Mouse (Mus musculus) gastrocnemius, adult 8-10 months (tissue): Measurements from ENCODE around the gene Iars2. TPM values are rescaled to one million over a fixed set of nuclear protein-coding genes. Genes with fewer than 3 reads are reported as not detected.

Experiments used
- DNase-seq, 2 experiments: peaks; one replicate each; pipeline ENCODE4 v3.0.0; 2022; ENCODE audit warnings: low spot score in 2 of 2
- total RNA-seq, 4 experiments: library from RNA; stranded (reverse); gene quantifications; 2 replicates each; pipeline ENCODE4 v1.2.4; 2022

Iars2 gene
- 10 to 100 TPM; 38.0 to 43.6 (median 41.7) TPM for total RNA-seq

DNA sequence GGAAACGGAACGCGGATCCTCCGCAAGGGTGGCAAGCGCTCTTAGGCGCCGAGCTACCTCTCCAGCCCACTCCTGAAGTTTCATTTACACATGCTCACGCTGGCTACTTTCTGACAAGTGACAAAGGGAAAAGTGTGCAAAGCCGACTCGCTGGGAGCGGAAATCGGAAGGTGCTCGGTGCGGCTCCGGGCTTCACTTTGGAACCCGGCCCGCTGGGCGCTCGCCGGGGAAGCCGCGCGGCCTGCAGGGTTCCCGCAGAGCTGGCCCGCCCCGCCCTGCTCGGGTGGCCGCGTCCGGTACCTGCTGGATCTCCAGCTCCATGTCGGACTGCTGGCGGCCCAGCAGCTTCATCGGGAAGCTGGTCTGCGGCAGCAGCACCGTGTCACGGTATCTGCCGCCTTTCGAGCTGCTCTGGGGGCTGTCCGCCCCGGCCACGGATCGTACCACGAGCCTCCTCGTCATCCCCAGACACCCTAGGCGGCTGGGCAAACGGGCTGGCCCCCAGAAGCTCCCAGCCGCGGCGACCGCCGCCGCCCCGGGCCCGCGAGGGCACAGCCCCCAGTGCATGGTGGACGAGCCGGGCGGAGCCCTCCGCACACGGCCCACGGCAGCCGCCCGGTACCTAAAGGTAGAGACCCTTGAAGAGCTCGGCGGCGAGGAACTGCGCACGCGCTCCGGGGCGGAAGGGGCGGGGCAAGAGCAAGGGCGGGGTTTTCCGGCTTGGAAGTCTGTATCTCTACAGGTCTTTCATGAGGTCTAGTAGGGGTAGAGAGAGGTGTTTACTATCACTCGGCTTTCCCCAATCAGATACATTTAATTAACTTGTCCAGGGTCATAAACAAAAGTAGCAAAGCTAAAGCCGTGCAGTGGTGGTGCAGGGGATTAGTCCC is at the start of gene Iars2:
TSS of gene Iars2 (minus strand) at position 676 of the 890 bp plus-strand sequence.
- DNase-seq: peak; percentile 84 to 87

DNA sequence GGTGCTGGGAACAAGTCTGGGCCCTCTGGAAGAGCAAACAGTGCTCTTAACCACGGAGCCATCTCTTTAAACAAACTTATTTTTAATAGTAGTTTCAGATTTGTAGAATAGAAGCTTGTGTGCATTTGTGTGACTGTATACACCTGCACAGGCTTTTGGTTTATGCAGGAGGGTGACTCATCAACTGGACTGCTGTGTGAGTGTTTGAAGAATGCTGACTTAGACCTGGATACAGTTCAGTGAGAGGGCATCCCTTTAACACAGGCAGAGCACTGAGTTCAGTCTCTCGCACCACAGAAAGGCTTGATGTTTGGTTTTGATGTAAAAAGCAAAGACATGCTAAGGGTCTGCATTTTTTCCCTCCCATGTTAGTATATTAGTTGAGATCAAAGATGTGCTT is 48.2 kb upstream of the Iars2 start:
- DNase-seq: no peak

DNA sequence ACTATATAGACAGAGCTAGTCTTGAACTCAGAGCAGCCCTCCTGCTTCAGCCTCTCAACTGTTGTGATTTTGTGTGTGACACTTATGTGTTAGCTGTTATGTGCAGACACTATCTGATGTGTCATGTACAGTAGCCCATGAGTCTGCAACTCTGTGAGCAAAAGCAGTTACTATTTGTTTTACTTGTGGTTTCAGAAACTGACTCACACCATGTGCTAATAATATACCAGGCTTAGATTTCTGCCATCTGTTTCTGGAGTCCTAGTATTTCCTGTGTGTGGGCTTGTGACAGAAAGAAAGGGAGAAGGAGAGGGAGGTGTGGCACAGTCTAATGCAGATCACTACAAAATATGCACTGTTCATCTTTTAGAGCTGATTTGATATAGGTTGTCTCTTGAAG is 47.2 kb upstream of the Iars2 start:
- DNase-seq: no peak

DNA sequence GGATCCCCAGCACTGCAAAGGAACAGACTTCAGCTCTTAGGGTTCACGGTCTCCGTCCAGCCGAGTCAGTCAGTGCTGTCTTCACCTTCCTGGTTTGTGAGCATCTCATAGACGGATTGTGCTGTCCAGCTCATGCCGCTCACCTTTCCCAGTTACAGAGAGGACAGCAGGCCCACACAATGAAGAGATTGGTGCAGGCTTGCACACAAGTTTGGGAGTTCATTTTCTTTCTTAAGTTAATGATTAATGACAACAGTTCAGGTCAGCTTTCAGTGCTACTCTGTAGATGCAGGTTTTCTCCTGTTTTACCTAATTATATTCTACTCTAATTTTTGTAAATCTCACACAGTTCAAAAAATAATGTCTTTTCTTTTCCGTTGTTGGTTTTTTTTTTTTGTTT is 40.8 kb upstream of the Iars2 start:
- DNase-seq: no peak

DNA sequence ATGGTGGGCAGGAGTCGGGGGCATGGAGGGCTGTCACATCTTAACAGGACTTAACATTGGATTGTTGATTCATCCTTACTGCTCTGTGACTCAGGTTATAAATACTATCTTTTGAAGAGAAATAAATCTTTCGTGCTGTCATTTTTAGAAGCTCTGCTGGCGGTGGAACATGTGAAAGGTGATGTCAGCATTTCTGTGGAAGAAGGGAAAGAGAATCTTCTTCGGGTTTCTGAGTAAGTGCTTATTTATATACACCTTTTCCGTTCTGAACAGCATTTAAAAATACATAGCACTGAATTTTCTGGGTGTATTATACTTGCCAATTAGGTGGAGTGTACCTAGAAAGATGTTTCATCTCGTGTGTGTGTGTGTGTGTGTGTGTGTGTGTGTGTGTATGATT is 38.2 kb upstream of the Iars2 start:
- DNase-seq: no peak

DNA sequence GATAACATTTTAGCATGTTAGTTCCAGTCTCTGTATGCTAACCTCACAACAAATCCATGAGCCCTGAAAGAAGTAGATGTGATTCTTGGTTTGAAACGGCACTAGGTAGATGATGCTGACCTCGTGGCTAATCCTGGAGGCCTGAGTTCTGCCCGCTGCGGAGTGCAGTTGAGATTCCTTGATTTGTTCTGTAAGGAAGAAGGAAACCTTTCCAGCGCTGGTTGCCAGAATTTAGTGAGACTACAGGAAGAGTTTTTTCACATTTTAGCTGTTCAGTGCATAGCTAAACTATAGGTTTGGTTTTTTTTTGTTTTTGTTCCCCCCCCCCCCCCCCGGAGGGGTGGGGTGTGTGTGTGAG is 35.0 kb upstream of the Iars2 start:
- DNase-seq: no peak

DNA sequence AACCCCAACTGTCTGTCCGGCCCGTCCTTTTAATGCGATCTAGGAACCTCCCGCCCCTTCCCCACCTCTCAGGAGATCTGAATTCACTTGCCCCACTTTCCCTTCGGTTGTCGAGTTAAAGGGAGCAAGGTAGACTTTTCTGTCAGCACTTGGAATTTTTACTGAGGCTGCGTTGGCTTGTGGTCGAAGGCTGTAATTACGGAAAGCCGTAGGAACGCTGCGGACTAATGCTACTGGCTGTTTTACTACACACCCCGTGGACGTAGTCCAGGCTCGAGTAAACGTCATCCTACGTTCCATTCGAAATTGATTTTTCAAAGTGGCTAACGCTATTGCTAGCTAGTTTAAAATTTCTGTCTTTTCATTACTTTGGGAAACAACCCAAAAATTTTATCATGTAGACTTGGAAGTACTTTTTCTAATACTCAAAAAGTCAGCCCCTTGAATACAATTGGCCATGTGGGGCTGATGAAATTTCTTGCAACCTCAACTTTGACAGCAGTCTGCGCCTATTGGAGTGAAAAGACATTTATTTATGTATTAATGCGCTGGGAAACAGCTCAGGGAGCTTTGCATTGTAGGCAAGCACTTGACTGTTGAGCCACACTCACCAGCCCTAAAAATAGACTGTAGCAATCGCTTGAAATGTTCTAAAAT is 34.5 kb upstream of the Iars2 start:
- DNase-seq: peak; percentile 43 to 45

DNA sequence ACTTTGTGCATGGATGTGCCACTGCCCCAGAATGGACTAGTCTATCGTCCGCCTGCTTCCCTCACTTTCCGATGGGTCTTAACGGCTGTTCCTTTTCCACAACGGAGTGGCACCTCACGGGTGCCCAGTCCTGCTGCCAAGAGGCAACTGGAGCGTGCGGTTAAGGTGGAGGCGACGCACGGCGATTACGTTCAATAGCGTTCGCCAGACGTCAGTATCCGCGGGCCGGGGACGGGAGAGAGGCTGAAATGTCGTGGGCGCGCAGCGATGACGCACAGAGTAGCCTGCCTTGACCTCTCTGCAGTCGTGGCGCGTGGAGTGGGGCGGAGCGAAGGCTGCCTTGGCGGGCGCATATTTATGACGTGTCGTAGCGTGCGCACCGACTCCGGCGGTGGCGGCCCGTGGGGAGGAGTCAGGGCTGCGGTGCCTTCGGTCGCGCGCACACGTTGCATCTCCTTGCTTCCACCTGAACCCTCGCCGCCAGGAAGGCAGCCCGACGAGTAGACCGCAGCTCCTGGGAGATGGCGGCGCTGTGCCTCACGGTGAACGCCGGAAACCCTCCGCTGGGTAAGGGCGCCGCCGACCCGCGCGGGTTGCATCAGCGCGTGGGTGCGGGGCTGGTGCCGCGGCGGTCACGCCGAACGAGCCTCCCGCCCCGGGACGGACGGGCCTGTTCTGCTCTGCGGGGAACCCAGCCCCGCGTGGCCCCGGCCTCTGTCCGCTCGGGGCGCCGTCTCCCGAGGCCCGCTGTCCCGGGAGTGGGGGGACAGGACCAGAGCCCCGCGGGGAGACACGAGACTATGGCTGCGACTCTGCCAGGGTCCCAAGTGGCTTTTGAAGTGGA is 33.7 kb upstream of the Iars2 start, which contains the start of gene Eprs:
TSS of gene Eprs (plus strand) at position 368 of the 844 bp plus-strand sequence.
- peak; percentile 98 for DNase-seq

DNA sequence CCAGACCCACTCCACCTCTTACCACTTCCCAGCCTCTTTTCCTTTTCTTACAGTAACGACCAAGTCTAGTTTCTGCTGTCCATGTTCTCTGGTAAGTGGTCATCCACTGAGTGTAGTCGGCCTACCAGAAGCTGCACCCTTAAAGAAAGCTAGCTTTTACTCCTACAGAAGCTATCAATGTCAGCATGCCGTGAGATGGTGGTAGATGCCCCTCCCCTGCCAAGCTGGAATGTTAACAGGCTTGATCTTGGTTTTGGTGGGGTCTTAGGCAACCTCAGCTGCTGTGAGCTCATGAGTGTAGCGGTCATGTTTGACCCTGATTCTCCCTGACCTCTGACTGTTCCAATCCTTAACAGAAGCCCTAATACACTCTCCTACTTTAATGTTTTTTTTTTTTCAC is 29.0 kb upstream of the Iars2 start:
- DNase-seq: no peak

DNA sequence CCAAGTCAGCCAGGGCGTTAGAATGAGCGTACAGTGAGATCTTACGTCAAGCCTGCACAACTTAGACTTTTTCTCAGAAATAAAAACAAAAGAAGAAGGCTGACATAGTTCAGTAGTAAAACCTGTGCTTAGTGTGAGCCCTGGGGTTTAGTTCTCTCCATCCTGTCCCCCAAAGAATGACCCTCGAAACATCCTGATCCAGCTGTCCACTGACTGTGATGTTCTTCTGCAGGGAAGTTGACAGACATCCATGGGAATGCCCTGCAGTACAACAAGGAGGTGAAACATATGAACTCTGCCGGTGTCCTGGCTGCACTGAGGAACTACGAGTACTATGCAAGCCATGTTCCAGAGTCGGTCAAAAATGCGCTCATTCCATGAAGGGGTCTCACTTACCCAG is 27.1 kb upstream of the Iars2 start:
- DNase-seq: no peak

DNA sequence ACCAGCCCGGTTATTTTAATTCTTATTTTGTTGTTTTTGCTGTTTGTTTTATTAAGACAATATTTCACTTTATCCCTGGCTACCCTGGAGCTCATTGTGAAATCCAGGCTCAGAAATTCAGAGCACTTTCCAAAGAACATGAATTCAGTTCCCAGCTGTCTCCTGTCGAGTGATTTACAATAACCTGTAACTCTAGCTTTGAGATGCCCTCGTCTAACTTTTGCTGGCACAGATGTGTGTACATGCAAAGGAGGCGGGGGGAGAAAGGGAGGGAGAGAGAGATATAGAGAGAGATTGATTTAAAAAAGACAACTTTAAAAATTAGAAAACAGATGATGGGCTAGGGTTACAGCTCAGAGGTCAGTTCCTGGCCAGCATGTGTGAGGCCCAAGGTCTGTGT is 25.5 kb upstream of the Iars2 start:
- no peak for DNase-seq

DNA sequence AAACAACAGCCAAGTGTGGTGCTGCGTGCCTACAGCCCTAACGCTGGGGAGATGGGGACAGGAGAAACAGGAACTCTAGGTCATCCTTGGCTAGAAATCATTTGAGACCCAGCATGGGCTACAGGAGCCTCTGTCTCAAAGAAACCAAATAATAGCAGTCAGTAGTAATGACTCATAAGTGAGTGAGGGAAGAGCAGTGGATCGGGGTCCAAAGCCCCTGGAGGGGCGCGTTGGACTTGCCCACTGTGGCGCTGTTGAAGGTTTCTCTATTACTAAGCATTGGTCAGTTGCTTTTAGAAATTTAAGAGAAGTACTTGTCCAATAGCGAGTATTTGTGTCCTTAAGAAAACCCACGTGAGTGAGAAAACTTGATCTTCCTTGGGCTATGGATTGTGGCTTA is 24.2 kb upstream of the Iars2 start:
- no peak for DNase-seq

DNA sequence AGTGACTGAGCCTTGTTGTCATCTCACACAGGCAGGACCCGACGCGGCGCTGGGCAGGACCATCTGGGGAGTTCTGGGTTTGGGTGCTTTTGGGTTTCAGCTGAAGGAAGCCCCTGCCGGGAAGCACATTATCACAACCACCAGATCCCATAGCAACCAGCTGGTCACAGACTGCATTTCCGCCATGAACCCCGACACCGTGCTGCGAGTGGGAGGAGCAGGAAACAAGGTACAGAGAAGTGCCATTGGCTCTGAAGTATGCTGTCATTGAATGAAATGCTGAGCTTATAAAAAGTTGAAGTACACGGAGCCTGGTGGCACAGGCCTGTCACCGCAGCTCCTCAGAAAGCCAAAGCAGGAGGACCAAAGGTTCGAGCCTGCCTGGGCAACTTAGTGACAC is 23.0 kb upstream of the Iars2 start:
- no peak for DNase-seq

DNA sequence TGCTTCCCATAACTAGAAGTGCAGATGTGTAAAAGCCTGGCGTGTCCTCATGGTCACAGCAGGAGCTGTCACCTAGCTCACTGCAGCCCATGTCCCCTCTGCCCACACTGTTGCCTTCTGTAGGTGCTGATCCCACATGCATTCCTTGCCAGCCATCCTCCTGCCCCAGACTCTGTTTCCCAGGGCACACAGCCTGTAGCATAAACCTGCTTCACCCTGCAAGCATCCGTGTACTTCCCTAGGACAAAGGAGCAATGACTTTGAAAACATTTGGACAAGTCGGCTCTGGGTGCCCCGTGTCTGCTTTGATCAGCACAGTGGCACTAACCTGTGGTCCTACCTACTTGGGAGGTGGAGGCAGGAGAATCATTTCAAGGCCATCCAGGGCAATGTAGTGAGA is 21.4 kb upstream of the Iars2 start:
- no peak for DNase-seq

DNA sequence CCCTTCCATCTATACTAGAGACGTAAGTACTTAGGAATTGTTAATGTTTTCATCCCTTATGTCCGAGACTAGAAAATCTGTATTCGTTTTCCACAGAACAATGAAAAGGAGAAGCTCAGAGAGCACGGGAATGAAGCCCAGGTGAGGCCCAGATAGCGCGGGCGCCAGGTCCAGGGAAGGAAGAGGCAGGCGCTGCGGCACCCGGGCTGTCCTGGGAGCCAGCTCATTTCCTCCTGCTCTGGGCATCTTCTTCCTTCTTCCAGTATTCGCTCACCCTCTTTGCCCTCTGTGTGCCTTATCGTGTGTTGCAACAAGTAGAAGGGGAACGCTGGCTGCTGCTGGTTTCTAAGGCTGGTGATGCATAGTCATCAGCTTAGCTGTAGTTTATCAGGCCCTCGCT is 20.5 kb upstream of the Iars2 start:
- DNase-seq: no peak

DNA sequence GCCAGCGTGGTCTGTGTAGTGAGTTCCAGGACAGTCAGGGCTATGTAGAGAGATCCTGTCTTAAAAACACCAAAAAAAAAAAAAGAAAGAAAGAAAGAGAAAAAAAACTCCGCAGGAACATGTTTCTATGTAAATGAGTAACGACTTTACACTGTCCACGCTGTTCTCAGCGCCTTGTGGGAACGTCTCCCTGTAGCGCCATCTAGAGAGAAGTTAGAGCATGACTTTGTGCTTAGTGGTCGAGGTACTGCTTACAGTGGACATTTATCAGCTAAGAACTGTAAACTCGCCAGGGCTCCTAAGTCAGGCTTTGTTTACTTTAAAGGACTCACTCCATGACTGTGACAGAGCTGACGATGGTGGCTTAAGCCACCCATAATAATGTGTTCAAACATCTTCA is 17.0 kb upstream of the Iars2 start:
- DNase-seq: no peak

DNA sequence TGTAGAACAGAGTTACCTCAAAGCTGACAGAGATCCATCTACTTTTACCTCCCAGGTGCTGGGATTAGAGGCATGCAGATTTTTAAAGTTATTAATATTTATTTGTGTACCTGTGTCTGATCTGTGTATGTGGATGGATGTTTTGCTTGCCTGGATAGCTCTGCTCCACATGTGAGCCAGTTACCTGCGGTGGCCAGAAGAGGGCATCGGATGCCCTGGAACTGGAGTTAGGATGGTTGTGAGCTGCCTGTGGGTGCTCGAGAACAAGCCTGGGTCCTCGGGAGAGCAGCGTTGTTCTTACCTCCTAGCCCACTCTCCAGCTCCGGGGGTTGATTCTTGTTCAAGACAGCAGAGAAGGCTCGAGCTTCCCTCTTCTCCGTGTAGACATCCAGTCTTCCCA is 14.2 kb upstream of the Iars2 start:
- DNase-seq: no peak

DNA sequence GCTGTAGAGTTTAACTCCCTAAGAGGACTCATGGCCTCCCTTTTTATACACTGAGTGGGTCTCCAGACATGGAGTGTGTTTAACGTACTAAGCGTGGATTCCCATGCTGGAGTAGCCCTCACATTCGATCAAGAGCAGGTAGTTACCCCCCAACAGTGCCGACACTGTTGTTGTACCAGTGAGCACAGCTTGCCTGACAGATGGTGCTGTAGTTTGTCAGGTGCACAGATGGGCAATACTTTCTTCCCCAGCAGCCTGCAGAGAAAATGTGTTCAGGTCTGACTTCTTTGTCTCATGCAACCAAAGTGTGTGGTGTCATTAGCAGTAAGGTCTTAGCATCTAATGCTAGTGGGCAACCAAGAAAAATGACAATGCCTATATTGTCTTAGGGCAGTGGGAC is 13.2 kb upstream of the Iars2 start:
- no peak for DNase-seq

DNA sequence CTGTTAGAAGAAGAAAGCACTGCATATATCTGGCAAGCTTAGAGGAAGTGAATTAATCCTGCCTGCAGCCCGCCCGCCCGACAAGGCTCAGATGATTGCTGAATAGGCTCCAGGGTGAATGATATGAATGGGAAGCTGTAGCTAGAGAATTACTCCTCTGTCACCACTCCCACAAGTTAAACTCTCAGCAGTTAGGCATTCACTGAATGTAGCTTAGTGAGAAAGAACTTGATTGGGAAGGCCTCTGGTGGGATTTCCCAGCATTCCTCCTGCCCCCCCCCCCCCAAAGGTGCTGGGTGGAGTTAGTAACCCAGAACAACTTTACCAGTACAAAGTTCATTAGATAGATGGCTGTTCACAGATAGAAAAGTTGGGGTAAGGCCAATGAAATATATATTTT is 7.3 kb upstream of the Iars2 start:
- no peak for DNase-seq

DNA sequence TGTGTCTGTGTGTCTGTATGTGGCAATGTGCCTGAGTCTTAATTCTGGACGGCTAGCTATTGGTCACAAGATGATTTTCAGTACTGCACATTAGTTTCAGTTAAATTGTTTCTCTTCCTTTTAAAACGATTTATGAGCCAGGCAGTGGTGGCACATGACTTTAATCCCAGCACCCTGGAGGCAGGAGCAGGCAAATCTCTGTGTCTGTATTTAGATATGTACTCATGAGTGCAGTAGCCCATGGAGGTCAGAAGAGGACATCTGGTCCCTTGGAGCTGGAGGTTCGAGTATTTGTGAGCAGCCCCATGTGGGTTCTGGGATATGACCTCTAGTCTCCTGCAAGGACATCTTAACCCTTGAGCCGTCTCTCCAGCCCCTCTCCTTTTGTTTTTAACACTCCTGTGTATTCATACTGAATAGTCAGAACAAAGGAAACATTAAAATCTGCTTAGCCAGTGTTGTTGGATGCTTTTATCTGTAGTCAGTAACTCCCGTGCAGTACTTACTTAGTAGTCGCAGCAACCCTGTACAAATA is 6.1 kb upstream of the Iars2 start:
- no peak for DNase-seq

DNA sequence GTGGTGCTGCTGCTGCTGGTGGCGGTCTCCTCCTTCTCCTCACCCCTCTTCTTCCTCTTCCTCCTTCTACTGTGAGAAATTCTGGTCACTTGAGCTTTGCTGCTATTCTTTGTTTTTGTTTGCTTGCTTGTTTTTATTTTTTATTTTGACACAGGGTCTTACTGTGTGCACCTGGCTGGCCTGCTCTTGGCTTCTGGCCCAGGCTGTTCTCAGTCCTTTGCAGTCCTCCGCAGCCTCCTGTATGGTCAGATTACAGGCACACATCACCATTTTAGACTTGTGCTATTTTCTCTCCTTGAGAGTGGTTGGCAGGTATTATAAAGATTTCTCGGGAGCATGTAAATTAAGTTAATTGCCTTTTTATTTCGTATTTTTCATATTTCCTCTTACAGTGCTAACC is 4.9 kb upstream of the Iars2 start:
- DNase-seq: no peak

DNA sequence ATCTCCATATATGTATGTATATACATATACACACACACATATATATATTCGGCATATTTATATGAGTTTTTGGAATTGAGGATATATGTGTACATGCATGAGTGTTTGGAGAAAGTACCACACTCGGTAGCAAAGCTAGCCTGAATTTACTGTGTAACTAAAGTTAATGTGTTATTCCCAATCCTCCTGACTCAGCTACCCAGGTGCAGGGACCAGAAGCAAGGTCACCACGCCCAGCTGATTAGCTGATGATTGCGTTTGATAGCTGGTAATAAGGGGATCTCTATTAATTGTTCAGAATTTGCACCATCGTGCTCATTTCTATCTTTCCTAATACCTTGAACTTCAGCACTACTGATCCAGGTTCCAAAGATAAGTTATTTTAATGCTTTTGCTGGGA is 4.5 kb upstream of the Iars2 start:
- DNase-seq: no peak
